Mouse (Mus musculus): ENCODE results near the gene Hvcn1.
"Not testable (repeated sequence)": the region's sequence is repeated elsewhere in the genome, so short reads cannot be mapped to it uniquely, and the experiment has no call there.

Gene Hvcn1

DNA sequence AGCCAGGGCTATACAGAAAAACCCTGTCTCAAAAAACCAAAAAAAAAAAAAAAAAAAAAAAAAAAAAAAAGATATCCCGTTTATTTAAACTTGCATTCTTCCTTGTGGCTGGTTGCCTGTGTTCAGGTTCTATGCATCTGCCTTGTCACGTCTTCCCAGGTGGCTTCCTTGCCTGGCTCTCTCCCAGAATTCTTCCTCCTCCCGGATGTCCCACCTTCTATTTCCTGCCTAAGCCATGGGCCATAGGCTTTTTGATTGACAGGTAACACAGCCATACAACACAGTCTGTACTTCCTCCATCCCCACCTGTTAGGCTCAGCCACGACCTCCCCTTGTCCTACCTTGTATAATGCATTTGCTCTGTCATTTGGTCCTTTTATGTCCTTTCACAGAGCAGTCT lies at the start of gene Hvcn1:
Gene Hvcn1, plus strand, starts transcription at position 330 of the 400 bp plus-strand sequence.
- no peak for DNase-seq (ENCODE audit: low spot score)

DNA sequence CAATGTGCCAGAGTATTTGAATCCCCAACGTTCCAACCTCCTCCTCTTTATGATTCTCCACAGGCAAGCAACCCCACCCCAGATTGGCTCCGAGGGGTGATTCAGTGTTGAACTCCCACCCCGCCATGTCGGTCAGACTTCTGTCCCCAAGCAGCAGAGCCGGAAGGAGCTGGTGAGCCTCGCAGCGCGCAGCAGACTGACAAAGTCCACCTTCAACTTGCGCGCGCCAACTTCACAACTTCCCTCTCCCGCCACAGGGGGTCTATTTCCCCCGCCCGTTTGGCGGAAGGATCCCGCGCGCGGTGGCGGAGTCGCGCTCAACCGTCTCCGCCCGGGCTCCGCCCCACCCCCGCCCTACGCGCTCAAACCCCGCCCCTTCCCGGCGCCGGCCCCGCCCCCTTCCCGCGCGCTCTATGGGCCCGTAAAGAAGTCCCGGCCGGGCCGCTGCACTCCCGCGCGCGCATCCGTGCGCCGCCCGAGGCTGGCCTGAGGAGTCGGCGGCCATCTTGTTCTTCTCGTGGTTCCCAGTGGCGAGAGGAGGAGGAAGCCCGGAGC lies 48.7 kb upstream of the Hvcn1 start, which contains the start of gene Ppp1cc:
Gene Ppp1cc, plus strand, starts transcription at position 452 of the 555 bp plus-strand sequence.
- peak; percentile 91 for DNase-seq (ENCODE audit: low spot score)

DNA sequence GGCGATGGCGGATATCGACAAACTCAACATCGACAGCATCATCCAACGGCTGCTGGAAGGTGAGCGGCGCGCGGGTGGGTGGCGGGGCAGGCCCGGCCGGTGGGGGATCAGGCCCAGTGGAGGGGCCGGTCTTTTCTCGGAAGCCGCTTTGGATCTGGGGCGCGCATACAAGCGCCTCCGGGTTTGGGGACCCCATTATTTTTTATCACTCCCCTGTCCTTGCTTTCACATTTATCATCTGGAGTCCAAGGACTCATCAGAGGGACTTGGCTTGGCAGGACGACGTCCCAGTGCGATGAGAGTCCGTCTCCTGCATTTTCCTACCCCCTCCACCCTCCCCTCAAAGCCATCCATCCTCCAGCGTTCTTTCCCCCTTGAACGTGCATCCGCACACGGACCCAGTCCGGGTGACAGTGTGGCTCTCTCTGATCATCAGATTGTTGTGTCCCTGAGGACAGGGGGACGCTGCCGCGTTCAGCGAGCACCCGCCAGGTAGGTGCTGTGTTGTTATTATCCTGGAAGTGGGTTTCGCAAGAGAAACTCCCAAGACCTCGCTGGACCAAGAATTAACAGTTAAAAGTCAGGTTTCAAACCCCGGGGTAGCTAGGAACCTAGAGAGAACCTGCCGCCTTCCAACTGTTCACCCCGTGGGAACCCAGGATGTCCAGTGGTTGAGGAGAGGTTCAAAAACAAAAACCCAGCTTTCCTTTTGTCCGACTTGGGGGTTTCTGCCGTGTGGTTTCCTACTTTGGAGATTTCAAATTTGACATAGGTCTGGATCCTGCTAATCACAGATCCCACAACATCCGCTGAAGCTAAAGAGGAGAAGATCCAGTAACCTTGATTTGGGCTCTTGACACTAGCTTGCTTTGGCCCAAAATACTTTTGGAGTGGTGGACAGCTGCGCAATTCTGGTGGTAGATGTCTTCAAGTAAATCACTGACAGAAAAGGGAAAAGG lies 47.8 kb upstream of the Hvcn1 start:
- no peak for DNase-seq (ENCODE audit: low spot score)

DNA sequence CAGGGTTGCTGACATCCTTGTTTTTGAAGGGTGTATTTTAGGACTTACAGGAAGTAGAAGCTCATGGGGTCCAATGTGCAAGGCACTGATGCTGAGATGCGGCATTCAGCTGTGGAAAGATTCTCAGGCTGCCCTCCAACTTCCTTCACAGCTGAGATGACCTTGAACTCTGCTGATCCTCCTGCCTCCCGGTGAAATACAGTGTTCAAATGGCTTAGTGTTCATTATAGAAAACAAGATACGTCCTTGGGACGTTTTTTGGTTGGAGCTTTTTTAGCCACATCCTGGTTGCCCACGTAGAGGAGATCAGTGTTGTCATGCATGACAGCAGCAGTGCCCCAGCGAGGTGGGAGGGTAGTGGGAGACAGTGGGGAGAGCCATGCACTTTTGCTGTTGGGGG lies 43.4 kb upstream of the Hvcn1 start:
- no peak for DNase-seq (ENCODE audit: low spot score)

DNA sequence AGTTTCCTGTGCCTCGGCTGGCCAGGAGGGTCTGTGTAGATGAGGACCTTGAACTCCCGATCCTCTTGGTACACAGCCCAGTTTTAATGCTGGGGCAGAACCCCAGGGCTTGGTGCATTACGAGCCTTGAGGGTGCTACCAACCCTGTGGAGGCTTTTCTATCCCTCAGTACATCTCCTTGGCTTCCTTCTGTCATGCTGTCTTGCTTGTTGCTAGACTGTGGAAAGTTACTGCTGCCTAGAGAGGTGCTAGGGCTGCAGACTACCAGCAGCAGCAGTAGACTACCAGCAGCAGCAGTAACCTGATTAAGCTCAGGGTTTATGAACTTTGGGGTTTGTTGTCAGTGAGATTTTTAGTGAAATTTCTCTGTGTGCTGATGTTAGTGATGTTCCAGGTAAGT lies 42.6 kb upstream of the Hvcn1 start:
- DNase-seq (ENCODE audit: low spot score): no peak

DNA sequence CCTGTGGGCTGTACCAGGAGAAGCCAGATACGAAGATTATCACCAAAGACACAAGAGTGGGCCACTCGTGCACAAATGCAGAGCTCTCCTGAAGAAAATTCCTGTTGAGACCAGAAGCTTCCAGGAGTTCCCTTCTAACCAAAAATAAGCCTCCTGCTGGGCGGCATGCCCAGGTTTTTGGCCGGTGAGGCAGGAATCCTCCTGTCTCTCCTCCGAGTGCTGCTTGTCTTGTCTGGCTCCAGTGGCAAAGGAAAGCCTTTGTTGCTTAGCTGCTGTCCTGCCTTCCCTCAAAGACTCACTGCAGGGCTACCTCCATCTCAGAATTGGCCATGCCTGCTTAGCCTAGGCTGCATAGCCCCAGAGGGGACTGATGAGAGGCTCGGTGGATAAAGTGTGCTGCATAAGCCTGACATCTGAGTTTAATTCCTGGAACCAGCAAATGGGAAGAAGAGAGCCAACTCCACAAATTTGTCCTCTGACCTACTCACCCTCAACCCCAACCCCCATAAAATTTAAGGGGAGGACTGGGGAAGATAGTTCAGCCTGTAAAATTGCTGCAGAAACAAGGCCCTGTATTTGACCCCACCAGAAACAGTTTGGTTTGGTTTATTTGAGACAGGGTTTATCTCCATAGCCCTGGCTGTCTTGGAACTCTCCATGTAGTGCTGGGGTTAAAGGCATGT lies 41.2 kb upstream of the Hvcn1 start:
- no peak for DNase-seq (ENCODE audit: low spot score)

DNA sequence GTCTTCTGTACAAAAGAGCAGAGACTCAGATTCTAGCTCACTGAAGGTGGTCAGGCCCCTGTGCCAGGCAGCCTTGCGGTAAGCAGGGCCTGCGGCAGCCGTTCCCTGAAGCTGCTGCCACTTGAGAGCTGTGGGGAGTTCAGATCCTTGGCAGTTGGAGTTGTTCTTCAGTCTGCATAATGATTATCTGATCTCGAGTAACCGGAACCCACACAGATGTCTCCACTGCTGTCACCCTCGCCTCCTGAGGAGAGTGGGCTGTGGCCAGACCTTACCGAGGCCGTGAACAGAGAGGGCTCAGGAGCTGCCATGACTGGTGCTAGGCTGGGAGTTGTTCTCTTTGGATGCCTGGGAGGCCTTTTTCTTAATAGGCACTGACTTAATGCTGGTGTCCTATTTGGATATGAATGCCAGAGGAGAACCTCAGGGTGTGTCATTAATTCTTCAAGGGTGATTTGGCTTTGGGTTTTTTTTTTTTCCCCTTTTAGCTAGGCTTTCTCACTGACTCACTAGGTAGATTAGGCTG lies 39.9 kb upstream of the Hvcn1 start:
- peak; percentile 24 for DNase-seq (ENCODE audit: low spot score)

DNA sequence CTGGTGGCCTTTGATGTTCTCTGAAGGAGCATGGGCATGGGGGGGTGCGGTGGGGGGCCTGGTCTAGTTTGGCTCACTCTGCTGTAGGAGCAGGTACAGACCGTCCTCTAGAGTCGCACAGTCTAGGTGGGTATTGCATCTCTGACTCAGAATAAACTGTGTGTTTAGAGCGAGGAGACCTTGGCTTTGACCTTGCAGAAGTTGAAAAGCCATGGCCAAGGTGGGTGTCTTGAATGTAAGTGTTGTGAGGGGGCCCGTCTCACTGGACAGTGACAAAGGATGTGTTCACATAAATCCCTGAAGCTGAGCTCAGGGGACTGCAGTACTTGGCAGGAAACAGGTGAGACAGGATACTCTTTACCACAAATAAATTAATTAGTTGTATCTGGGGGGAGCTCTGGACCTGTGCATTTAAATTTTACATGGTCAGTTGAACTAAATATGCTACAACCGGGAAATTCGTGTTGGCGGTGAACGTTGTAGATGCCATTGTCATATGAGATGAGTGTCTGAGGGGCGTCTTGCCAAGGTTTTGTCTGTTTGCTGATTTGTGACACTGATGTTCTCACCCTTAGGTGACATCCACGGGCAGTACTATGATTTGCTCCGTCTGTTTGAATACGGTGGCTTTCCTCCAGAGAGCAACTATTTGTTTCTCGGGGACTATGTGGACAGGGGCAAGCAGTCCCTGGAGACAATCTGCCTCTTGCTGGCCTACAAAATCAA lies 38.1 kb upstream of the Hvcn1 start:
- DNase-seq (ENCODE audit: low spot score): no peak

DNA sequence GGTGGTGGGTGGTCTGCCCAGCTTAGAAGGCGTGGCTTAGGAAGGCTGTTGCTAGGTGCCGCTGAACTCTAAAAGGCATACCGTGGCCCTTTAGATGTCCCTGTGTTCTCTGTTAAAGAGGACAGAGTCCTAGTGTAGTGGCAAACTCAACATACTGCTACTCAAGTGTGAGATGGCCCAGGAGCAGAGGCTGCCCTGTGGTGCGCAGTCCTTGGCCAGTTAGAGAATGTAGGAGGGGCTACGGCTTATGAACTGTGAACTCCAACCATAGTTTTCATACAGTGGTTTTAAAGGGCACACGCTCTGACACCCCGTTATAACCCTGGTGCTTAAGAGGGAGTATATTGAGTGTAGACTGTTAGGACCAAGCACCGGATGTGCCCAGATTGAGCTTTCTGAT lies 35.5 kb upstream of the Hvcn1 start:
- no peak for DNase-seq (ENCODE audit: low spot score)

DNA sequence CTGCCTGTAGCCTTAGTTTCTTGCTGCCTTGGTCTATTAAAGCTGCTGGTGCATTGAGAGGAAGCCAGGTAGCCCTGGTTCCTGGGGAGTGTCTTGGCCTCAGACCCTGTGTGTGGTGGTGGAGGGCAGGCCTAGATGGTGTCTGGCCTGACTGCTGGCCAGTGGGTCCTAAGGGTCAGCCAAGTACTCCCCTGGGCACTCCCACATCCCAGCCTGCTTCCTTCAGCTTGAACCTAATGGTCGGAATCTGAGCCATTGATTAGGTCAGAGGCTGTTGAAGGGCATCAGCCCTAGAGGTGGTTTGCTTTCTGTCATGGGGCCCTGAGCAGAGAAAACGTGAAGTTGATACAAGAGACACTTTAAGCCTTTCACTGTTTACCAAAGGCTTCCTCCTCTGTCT lies 31.2 kb upstream of the Hvcn1 start:
- DNase-seq (ENCODE audit: low spot score): no peak

DNA sequence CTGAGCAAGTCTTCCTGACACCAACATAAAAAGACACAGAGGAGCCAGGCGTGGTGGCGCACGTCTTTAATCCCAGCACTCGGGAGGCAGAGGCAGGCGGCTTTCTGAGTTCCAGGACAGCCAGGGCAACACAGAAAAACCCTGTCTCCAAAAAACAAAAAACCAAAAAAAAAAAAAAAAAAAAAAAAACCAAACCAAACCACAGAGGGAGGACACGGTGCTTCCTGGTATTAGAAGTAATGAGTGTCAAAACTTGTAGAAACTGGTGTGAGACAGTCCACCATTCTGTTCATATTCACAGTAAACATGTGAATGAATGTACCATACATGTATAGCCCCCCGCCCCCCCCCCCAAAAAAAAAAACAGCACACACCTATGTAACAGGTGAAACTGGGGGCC lies 30.6 kb upstream of the Hvcn1 start:
- no peak for DNase-seq (ENCODE audit: low spot score)

DNA sequence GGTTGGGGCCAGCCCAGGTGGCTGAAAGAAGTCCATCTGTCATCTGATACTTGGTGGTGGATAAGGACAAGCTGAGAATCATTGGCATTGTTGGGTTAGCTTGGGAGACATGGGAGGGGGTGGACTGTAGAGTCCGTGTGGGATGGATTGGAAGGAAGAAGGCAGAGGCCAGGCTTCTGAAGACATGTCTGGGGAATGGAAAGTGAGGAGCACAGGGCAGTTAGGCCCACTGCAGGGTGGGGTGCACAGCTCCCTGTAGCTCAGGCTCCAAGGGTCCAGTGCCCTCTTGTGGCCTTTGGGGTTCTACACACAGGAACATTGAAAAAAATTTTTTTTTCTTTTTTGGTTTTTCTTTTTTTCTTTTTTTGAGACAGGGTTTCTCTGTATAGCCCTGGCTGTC lies 30.2 kb upstream of the Hvcn1 start:
- peak; percentile 62 for DNase-seq (ENCODE audit: low spot score)

DNA sequence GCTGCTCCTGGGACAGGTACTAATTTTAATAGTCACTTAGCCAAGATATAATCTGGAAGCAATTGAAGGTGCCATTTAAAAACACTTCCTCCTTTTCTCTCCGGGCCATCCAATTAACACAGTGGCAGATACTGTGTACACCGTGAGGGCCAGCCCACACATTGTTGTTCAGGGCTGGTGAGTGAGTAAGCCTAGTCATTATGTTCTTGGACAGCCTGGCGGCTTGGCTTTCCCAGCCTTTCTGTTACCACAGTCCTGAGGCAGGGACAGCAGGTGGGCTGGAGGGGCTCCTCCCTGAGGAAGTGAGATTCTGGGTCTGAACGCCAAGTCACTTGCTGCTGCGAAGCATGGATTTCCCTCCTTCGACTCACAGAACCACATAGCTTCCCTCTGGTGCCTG lies 26.9 kb upstream of the Hvcn1 start:
- DNase-seq (ENCODE audit: low spot score): no peak

DNA sequence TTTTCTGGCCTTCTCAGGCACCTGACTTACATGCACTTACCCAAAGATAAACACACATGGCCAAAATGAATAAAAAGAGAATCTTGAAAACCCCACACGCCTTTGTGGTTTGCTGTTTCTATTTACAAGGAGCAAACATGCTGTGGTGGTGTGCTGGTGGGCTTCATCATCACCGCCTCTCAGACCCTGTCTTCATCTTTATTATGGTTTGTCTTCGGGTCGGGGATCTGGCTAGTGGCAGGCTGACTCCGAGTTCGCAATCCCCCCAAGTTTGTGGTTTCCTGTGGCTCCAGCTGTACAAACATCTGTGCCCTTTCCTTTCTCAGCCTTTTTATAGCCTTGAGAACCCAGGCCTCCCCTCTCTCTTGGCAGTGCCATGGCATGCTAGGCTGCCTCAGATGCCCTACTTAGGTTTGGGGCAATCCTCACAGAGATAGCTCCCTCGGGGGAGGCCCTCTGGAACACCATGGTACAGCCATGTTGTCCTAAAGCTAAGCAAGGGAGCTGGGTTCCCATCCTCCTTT lies 22.3 kb upstream of the Hvcn1 start:
- DNase-seq (ENCODE audit: low spot score): no peak

DNA sequence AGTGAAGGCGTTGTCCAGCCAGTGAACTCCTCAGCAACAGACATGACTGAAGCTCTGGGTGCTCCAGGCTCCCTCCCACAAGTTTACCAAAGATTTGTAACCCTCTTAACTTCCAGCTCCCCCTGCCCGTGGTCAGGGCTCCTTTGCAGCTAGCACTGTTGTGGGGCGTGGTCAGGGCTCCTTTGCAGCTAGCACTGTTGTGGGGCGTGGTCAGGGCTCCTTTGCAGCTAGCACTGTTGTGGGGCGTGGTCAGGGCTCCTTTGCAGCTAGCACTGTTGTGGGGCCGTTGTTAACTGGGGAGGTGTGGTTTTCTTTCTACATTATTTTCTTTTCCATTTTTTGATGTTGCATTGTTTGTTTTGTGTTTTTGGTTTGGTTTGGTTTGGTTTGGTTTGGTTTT lies 21.7 kb upstream of the Hvcn1 start:
- DNase-seq (ENCODE audit: low spot score): not testable (repeated sequence)

DNA sequence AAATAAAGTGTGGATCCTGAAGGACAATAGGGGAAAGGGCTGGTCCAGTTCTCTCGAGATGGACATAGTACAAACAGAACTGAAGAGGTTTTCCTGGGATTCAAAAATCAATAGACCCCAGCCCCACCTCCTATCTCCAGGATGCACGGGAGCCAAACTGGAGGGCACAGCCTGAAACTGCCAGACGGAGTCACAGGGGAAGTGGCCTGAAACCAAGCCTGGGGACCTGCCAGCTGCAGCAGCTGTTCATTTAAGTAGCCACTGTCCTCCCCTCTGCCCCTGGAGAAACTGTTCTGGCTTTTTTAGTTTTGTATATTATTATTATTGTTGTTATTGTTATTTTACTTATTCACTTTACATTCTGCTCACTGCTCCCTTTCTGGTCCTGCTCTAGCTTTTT lies 17.5 kb upstream of the Hvcn1 start:
- DNase-seq (ENCODE audit: low spot score): no peak

DNA sequence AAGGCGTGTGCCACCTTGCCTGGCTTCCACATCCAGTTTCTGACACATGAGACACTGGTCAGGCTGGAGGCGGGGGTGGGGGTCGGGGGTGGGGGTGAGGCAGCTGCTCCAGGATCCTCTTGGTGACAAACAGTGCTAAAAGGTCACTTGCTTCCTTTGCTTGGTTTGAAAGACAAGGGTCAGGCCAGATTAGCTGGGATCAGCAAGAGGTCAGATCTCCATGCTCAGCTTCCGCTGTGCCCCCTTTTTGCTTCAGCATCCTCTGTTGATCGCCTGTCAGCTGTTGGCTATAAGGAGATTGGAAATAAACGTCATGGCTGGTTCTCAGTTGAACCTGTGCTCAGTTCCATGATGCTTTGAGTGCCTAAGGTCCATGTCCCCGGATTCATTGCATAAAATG lies 16.1 kb upstream of the Hvcn1 start:
- DNase-seq (ENCODE audit: low spot score): no peak

DNA sequence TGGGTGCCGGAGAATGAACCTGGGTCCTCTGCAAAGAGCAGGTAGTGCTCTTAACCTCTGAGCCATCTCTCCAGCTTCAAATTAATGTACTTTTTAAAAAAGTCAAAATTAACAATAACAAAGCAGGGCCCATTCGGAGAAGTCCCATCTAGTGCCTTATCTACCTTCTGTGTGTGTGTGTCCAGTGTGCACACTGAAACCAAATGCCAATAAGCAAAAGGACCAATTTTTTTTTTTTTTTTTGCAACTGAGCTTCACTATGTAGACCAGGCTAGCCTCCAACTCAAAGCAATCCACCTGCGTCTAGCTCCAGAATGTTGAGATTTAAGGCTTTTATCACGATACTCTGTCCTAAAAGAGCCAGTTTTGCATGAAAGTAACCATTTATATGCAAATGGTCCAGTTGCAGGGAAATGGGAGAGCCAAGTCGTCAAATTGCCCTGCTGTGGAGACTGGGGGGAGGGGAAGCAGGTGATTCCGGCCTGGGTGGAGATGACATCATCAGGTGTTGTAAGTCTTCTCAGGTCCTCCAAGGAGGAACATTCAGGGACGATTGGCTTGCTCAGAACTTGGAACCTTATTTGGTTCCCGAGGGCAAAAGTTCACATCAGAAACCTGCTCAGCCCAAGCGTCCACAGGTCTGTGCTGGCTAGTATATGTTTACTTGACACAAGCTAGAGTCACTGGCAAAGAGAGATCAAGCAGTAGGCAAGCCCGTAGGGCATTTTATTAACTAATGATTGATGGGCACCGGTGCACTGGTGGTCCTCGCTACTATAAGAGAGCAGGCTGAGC lies 15.1 kb upstream of the Hvcn1 start:
- DNase-seq (ENCODE audit: low spot score): no peak

DNA sequence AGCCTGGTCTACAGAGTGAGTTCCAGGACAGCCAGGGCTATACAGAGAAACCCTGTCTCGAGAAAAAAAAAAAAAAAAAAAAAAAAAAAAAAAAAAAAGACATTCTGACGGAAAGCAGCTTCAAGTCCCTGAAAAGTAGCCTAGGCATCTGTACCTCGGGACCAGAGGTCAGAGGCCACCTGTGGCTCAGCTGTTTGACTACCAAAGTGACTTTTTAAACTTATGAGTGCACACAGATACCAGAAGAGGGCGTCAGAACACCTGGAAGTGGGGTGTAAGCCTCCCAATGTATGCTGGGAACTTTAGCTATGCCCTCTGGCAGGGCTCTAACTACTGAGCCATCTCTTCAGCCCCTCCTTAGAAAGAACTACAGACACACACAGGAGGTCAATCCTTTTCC lies 14.3 kb upstream of the Hvcn1 start:
- no peak for DNase-seq (ENCODE audit: low spot score)

DNA sequence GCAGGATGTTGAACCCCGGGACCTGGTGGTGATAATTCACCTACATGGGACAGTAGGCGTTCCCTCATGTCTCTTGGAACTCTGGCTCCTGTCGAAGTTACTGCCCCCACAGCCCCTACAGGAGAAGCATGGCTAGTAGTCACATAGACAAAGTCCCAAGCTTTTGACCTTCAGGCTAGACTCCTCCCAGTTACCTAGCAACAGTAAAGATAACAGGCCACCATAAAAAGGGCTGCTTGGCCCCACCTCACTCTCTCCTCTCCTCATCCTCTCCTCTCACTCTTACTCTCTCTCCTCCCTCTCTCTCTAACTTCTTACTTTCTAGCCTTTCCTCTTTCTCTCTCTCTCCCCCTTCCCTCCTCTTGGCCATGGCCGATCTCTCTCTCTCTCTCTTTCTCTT lies 5.7 kb upstream of the Hvcn1 start:
- DNase-seq (ENCODE audit: low spot score): no peak

DNA sequence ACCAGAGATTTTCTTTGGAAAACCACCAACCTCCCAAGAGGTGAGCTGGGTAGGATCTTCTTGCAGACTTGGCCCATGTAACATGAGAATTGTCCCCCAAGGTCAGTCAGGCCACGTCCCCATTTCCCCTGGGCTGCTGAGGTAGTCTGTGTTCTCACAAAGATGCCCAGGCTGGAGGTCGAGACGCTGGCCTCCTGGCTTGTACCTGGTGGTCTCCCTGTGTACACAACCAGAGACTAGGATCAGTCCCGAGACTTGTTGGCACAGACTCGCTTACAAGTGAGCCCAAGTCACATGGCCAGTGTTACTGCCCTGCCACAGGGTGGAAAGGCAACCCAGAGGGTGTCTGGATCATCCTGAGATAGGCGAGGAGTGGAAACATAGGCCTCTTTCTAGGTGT lies 4.7 kb upstream of the Hvcn1 start:
- DNase-seq (ENCODE audit: low spot score): no peak

All from MN1 (cell line).